Mouse (Mus musculus): ENCODE results near the gene Capzb. TPM values are rescaled to one million over a fixed set of nuclear protein-coding genes. Genes with fewer than 3 reads are reported as not detected.
A peak's percentile ranks its signal among the peaks of the same experiment; 100 is the strongest.

Gene Capzb
- polyA plus RNA-seq, 1 experiment from 2014 or later: 301 TPM

GRCm38 (mm10) chr4:139284877-139285276 is 92.2 kb downstream of the Capzb start:
- Histone ChIP-seq H3K4me3 (ENCODE audit: control insufficient read depth in 1 of 2, insufficient read depth in 1 of 2, low read depth in 1 of 2, low read length in 2 of 2) (no peak overlapping the region), H3K36me3 (ENCODE audit: control insufficient read depth, insufficient read depth, low read length) (peaks cover 88% of the 10 kb centered on the region), H3K9ac (ENCODE audit: low read length) (no peak overlapping the region), H3K4me2 (ENCODE audit: low read length) (no peak overlapping the region), H3K27ac (replicated peaks in 1 of 2; ENCODE audit: control insufficient read depth in 1 of 2, insufficient read depth in 1 of 2, low read depth in 2 of 2, low read length in 2 of 2) (no peak overlapping the region), H3K27me3 (ENCODE audit: control insufficient read depth, insufficient read depth, low read length) (no peaks in the 10 kb centered on the region), H3K9me3 (ENCODE audit: control insufficient read depth, low read length) (no peaks in the 10 kb centered on the region), H3K4me1 (ENCODE audit: control insufficient read depth in 2 of 2, insufficient read depth in 2 of 2, low read length in 2 of 2) (peaks cover 7 to 14% of the 10 kb centered on the region in 2 experiments; a peak in 3 of 4 replicates)
- no peak for ATAC-seq (ENCODE audit: insufficient number of reproducible peaks, insufficient read depth, low FRiP score, low read depth)
- WGBS: 87% methylated on average over 15 of the region's 15 CpGs

GRCm38 (mm10) chr4:139286234-139286633 is 93.5 kb downstream of the Capzb start:
- WGBS: 37% methylated on average over 5 of the region's 5 CpGs
- H3K4me1 ChIP-seq (ENCODE audit: control insufficient read depth in 2 of 2, insufficient read depth in 2 of 2, low read length in 2 of 2): peaks cover 7 to 14% of the 10 kb centered on the region in 2 experiments; a peak in 3 of 4 replicates
- H3K9ac ChIP-seq (ENCODE audit: low read length): no peak overlapping the region
- no peak for ATAC-seq (ENCODE audit: insufficient number of reproducible peaks, insufficient read depth, low FRiP score, low read depth)
- H3K27me3 ChIP-seq (ENCODE audit: control insufficient read depth, insufficient read depth, low read length): no peaks in the 10 kb centered on the region
- H3K36me3 ChIP-seq (ENCODE audit: control insufficient read depth, insufficient read depth, low read length): peaks cover 88% of the 10 kb centered on the region
- no peak overlapping the region for H3K4me3 ChIP-seq (ENCODE audit: control insufficient read depth in 1 of 2, insufficient read depth in 1 of 2, low read depth in 1 of 2, low read length in 2 of 2)
- H3K27ac ChIP-seq (replicated peaks in 1 of 2; ENCODE audit: control insufficient read depth in 1 of 2, insufficient read depth in 1 of 2, low read depth in 2 of 2, low read length in 2 of 2): peak overlapping the region in 1 of 2 experiments; percentile 43; a peak in 1 of 4 replicates
- no peaks in the 10 kb centered on the region for H3K9me3 ChIP-seq (ENCODE audit: control insufficient read depth, low read length)
- H3K4me2 ChIP-seq (ENCODE audit: low read length): no peak overlapping the region

- Histone ChIP-seq H3K9me3 (ENCODE audit: control insufficient read depth, low read length) (no peaks in the 10 kb centered on the region), H3K4me2 (ENCODE audit: low read length) (no peak overlapping the region), H3K27me3 (ENCODE audit: control insufficient read depth, insufficient read depth, low read length) (no peaks in the 10 kb centered on the region), H3K27ac (replicated peaks in 1 of 2; ENCODE audit: control insufficient read depth in 1 of 2, insufficient read depth in 1 of 2, low read depth in 2 of 2, low read length in 2 of 2) (peak overlapping the region in 1 of 2 experiments; percentile 35; a peak in 1 of 4 replicates), H3K36me3 (ENCODE audit: control insufficient read depth, insufficient read depth, low read length) (peaks cover 86% of the 10 kb centered on the region), H3K9ac (ENCODE audit: low read length) (no peak overlapping the region), H3K4me3 (ENCODE audit: control insufficient read depth in 1 of 2, insufficient read depth in 1 of 2, low read depth in 1 of 2, low read length in 2 of 2) (no peak overlapping the region), H3K4me1 (ENCODE audit: control insufficient read depth in 2 of 2, insufficient read depth in 2 of 2, low read length in 2 of 2) (peaks cover 7 to 14% of the 10 kb centered on the region in 2 experiments; a peak in 3 of 4 replicates)
- no peak for ATAC-seq (ENCODE audit: insufficient number of reproducible peaks, insufficient read depth, low FRiP score, low read depth)
- WGBS: 74% methylated on average over 18 of the region's 18 CpGs
These were observed 94.6 kb downstream of the Capzb start for GRCm38 (mm10) chr4:139287122-139287863.

GRCm38 (mm10) chr4:139289017-139289416 is 96.3 kb downstream of the Capzb start:
- Histone ChIP-seq H3K9me3 (ENCODE audit: control insufficient read depth, low read length) (no peaks in the 10 kb centered on the region), H3K4me1 (ENCODE audit: control insufficient read depth in 2 of 2, insufficient read depth in 2 of 2, low read length in 2 of 2) (peaks cover 3 to 8% of the 10 kb centered on the region in 2 experiments; a peak in 3 of 4 replicates), H3K4me3 (ENCODE audit: control insufficient read depth in 1 of 2, insufficient read depth in 1 of 2, low read depth in 1 of 2, low read length in 2 of 2) (no peak overlapping the region), H3K36me3 (ENCODE audit: control insufficient read depth, insufficient read depth, low read length) (peaks cover 72% of the 10 kb centered on the region), H3K9ac (ENCODE audit: low read length) (no peak overlapping the region), H3K4me2 (ENCODE audit: low read length) (no peak overlapping the region), H3K27me3 (ENCODE audit: control insufficient read depth, insufficient read depth, low read length) (no peaks in the 10 kb centered on the region), H3K27ac (replicated peaks in 1 of 2; ENCODE audit: control insufficient read depth in 1 of 2, insufficient read depth in 1 of 2, low read depth in 2 of 2, low read length in 2 of 2) (no peak overlapping the region)
- ATAC-seq (ENCODE audit: insufficient number of reproducible peaks, insufficient read depth, low FRiP score, low read depth): no peak
- 75% methylated on average over 10 of the region's 10 CpGs for WGBS

GRCm38 (mm10) chr4:139291099-139291498 is 98.4 kb downstream of the Capzb start:
- Histone ChIP-seq H3K4me1 (ENCODE audit: control insufficient read depth in 2 of 2, insufficient read depth in 2 of 2, low read length in 2 of 2) (peaks cover 3 to 4% of the 10 kb centered on the region in 2 experiments; a peak in 2 of 4 replicates), H3K36me3 (ENCODE audit: control insufficient read depth, insufficient read depth, low read length) (peaks cover 56% of the 10 kb centered on the region), H3K4me3 (ENCODE audit: control insufficient read depth in 1 of 2, insufficient read depth in 1 of 2, low read depth in 1 of 2, low read length in 2 of 2) (no peak overlapping the region), H3K4me2 (ENCODE audit: low read length) (no peak overlapping the region), H3K9me3 (ENCODE audit: control insufficient read depth, low read length) (no peaks in the 10 kb centered on the region), H3K27ac (replicated peaks in 1 of 2; ENCODE audit: control insufficient read depth in 1 of 2, insufficient read depth in 1 of 2, low read depth in 2 of 2, low read length in 2 of 2) (no peak overlapping the region), H3K9ac (ENCODE audit: low read length) (no peak overlapping the region), H3K27me3 (ENCODE audit: control insufficient read depth, insufficient read depth, low read length) (no peaks in the 10 kb centered on the region)
- ATAC-seq (ENCODE audit: insufficient number of reproducible peaks, insufficient read depth, low FRiP score, low read depth): no peak
- WGBS: 89% methylated on average over 16 of the region's 16 CpGs

- Histone ChIP-seq H3K4me2 (ENCODE audit: low read length) (no peak overlapping the region), H3K9me3 (ENCODE audit: control insufficient read depth, low read length) (no peaks in the 10 kb centered on the region), H3K27me3 (ENCODE audit: control insufficient read depth, insufficient read depth, low read length) (no peaks in the 10 kb centered on the region), H3K4me3 (ENCODE audit: control insufficient read depth in 1 of 2, insufficient read depth in 1 of 2, low read depth in 1 of 2, low read length in 2 of 2) (no peak overlapping the region), H3K36me3 (ENCODE audit: control insufficient read depth, insufficient read depth, low read length) (peaks cover 52% of the 10 kb centered on the region), H3K9ac (ENCODE audit: low read length) (no peak overlapping the region), H3K4me1 (ENCODE audit: control insufficient read depth in 2 of 2, insufficient read depth in 2 of 2, low read length in 2 of 2) (no peaks in the 10 kb centered on the region), H3K27ac (replicated peaks in 1 of 2; ENCODE audit: control insufficient read depth in 1 of 2, insufficient read depth in 1 of 2, low read depth in 2 of 2, low read length in 2 of 2) (no peak overlapping the region)
- ATAC-seq (ENCODE audit: insufficient number of reproducible peaks, insufficient read depth, low FRiP score, low read depth): no peak
- WGBS: 96% methylated on average over 5 of the region's 5 CpGs
These were observed 99.3 kb downstream of the Capzb start for GRCm38 (mm10) chr4:139292038-139292437.

- Histone ChIP-seq H3K27ac (replicated peaks in 1 of 2; ENCODE audit: control insufficient read depth in 1 of 2, insufficient read depth in 1 of 2, low read depth in 2 of 2, low read length in 2 of 2) (no peak overlapping the region), H3K9me3 (ENCODE audit: control insufficient read depth, low read length) (no peaks in the 10 kb centered on the region), H3K9ac (ENCODE audit: low read length) (no peak overlapping the region), H3K4me1 (ENCODE audit: control insufficient read depth in 2 of 2, insufficient read depth in 2 of 2, low read length in 2 of 2) (no peaks in the 10 kb centered on the region), H3K27me3 (ENCODE audit: control insufficient read depth, insufficient read depth, low read length) (no peaks in the 10 kb centered on the region), H3K4me3 (ENCODE audit: control insufficient read depth in 1 of 2, insufficient read depth in 1 of 2, low read depth in 1 of 2, low read length in 2 of 2) (no peak overlapping the region), H3K36me3 (ENCODE audit: control insufficient read depth, insufficient read depth, low read length) (peaks cover 26% of the 10 kb centered on the region), H3K4me2 (ENCODE audit: low read length) (no peak overlapping the region)
- 82% methylated on average over 4 of the region's 4 CpGs for WGBS
- ATAC-seq (ENCODE audit: insufficient number of reproducible peaks, insufficient read depth, low FRiP score, low read depth): no peak
These were observed 104.9 kb downstream of the Capzb start for GRCm38 (mm10) chr4:139297566-139297965.

All from heart, embryonic 14.5 days (tissue).